Mouse (Mus musculus) hindbrain, embryonic 14.5 days (tissue): ENCODE data around the gene Art4. TPM values are rescaled to one million over a fixed set of nuclear protein-coding genes. Genes with fewer than 3 reads are reported as not detected.

Source experiments
- ATAC-seq: fragments of 200-750 bp; cut with Nextera tagmentation; 2 replicates; pipeline ENCODE4 v1.8.0; 2017; ENCODE audit warnings: moderate number of reproducible peaks, mild to moderate bottlenecking, moderate TSS enrichment, moderate library complexity; ENCODE audit not compliant: low FRiP score
- DNase-seq: peaks from one replicate; pipeline ENCODE4 v3.0.0-alpha.2; 2015; ENCODE audit warnings: low spot score
- H3K27ac ChIP-seq: fragments of 300-500 bp; sonication (generic); 2 replicates; pipeline ENCODE4 v1.5.1; 2014; ENCODE audit warnings: mild to moderate bottlenecking, moderate library complexity
- H3K27me3 ChIP-seq: fragments of 300-500 bp; sonication (generic); 2 replicates; pipeline ENCODE4 v1.6.1; 2014; ENCODE audit warnings: mild to moderate bottlenecking, low read length, mixed read lengths; ENCODE audit not compliant: control insufficient read depth, insufficient read depth
- H3K36me3 ChIP-seq: fragments of 300-500 bp; sonication (generic); replicated peaks from 2 replicates; pipeline ENCODE4 v1.6.1; 2014; ENCODE audit not compliant: control insufficient read depth, insufficient read depth
- H3K4me1 ChIP-seq: fragments of 300-500 bp; sonication (generic); replicated peaks from 2 replicates; pipeline ENCODE4 v1.6.1; 2014; ENCODE audit warnings: antibody characterized with exemption, low read length, mixed read lengths; ENCODE audit not compliant: control insufficient read depth, insufficient read depth
- H3K4me2 ChIP-seq: fragments of 300-500 bp; sonication (generic); replicated peaks from 2 replicates; pipeline ENCODE4 v1.6.1; 2014; ENCODE audit warnings: mild to moderate bottlenecking, moderate library complexity
- H3K4me3 ChIP-seq: fragments of 300-500 bp; sonication (generic); replicated peaks from 2 replicates; pipeline ENCODE4 v1.5.1; 2014; ENCODE audit warnings: mild to moderate bottlenecking, low read length
- H3K9ac ChIP-seq: fragments of 300-500 bp; sonication (generic); 2 replicates; pipeline ENCODE4 v1.6.1; 2014
- H3K9me3 ChIP-seq: fragments of 300-500 bp; sonication (generic); 2 replicates; pipeline ENCODE4 v1.6.1; 2016; ENCODE audit warnings: low read length; ENCODE audit not compliant: control insufficient read depth
- WGBS: fragments of 180-500 bp; shearing (Covaris S2); extraction: QIAGEN DNeasy Blood & Tissue Kit; methylation state at CpG from one replicate; pipeline ENCODE4 v1.1.7; 2014; 5-methylcytosine and 5-hydroxymethylcytosine counted together
- polyA plus RNA-seq: library from polyadenylated mRNA; unstranded; fragments of >200 nt; fragmentation: Nextera tagmentation; extraction: Ambion mirVana; gene quantifications from 2 replicates; pipeline ENCODE4 v1.2.1, GENCODE M21; 2014

Art4 gene
- polyA plus RNA-seq, result 0.10 and 0.21 TPM in 2 replicates

- no peak within 1 kb of the TSS for H3K4me2 ChIP-seq
- H3K27me3 ChIP-seq, result no peaks in the 10 kb centered on the region
- no peak for DNase-seq
- H3K9ac ChIP-seq, result no peak within 1 kb of the TSS
- no peak for ATAC-seq
- WGBS, result 73% methylated on average over 18 of the region's 18 CpGs
- no peaks in the 10 kb centered on the region for H3K4me1 ChIP-seq
- H3K36me3 ChIP-seq, result no peaks in the 10 kb centered on the region
- no peaks in the 10 kb centered on the region for H3K9me3 ChIP-seq
- no peak within 1 kb of the TSS for H3K27ac ChIP-seq
- H3K4me3 ChIP-seq, result no peak within 1 kb of the TSS
Observed at GRCm38 (mm10) chr6:136857186-136857872, at the start of gene Art4. TSS of gene Art4 (minus strand) at chr6:136857733.

- no peak overlapping the region for H3K4me2 ChIP-seq
Observed at GRCm38 (mm10) chr6:136906937-136907293, 49.4 kb upstream of the Art4 start.

GRCm38 (mm10) chr6:136906283-136906936, 48.9 kb upstream of the Art4 start:
- H3K36me3 ChIP-seq, result no peaks in the 10 kb centered on the region
- no peaks in the 10 kb centered on the region for H3K27me3 ChIP-seq
- no peaks in the 10 kb centered on the region for H3K4me1 ChIP-seq
- no peak overlapping the region for H3K4me2 ChIP-seq
- WGBS, result 90% methylated on average over 19 of the region's 19 CpGs
- H3K9ac ChIP-seq, result no peak overlapping the region
- H3K9me3 ChIP-seq, result no peaks in the 10 kb centered on the region
- no peak for ATAC-seq
- no peak overlapping the region for H3K4me3 ChIP-seq
- DNase-seq, result no peak
- H3K27ac ChIP-seq, result no peak overlapping the region

More at GRCm38 (mm10) chr6:136906937-136907293, 49.4 kb upstream of the Art4 start:
- Histone ChIP-seq H3K36me3 (no peaks in the 10 kb centered on the region), H3K27me3 (no peaks in the 10 kb centered on the region), H3K4me1 (no peaks in the 10 kb centered on the region), H3K9me3 (no peaks in the 10 kb centered on the region), H3K27ac (no peak overlapping the region), H3K4me3 (no peak overlapping the region), H3K9ac (no peak overlapping the region)
- WGBS, result 67% methylated on average over 10 of the region's 10 CpGs
- DNase-seq (no peak), ATAC-seq (no peak)

DNA sequence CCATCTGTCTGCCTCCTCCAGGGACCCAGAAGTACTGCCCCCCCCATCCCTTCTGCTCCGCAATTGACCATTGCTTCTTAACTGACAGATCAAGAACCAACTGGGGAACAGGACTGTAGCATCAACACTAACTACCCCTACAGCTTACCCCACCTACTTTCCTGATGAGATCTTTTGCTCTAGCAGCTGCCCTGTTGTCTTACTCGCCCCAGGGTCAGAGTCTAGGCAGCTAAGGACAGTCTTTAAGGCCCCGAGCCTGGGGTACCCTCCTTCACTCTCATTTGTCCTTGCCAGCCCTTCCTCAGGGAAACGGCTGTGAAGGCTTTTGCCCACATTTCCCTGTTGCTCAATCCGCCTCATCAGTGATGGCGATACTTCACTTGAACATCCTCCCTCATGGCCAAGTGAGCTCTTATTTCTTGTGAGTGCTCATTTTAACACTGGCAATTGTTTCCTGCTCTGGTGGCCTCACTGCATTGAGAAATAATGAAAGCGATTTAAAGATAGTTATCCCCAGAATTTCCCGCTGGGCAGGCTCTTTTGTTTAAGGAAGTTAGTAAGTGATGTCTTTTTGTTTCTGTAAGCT, 46.4 kb upstream of the Art4 start:
- no peak overlapping the region for H3K9ac ChIP-seq
- 66% methylated on average over 8 of the region's 8 CpGs for WGBS
- ATAC-seq, result no peak

GRCm38 (mm10) chr6:136902527-136902926, 45.0 kb upstream of the Art4 start:
- ATAC-seq (no peak), DNase-seq (no peak)
- no peaks in the 10 kb centered on the region for H3K27me3 ChIP-seq
- H3K9ac ChIP-seq, result no peak overlapping the region
- H3K4me3 ChIP-seq, result no peak overlapping the region
- H3K4me1 ChIP-seq, result no peaks in the 10 kb centered on the region
- H3K4me2 ChIP-seq, result no peak overlapping the region
- H3K9me3 ChIP-seq, result no peaks in the 10 kb centered on the region
- no peaks in the 10 kb centered on the region for H3K36me3 ChIP-seq
- 91% methylated on average over 9 of the region's 9 CpGs for WGBS
- H3K27ac ChIP-seq, result no peak overlapping the region

More for the DNA sequence above, 46.4 kb upstream of the Art4 start:
- Histone ChIP-seq H3K4me2 (no peak overlapping the region), H3K27ac (no peak overlapping the region), H3K4me3 (no peak overlapping the region), H3K9me3 (no peaks in the 10 kb centered on the region), H3K36me3 (no peaks in the 10 kb centered on the region), H3K4me1 (no peaks in the 10 kb centered on the region), H3K27me3 (no peaks in the 10 kb centered on the region)
- DNase-seq, result no peak

GRCm38 (mm10) chr6:136901010-136901409, 43.5 kb upstream of the Art4 start:
- Histone ChIP-seq H3K27me3 (no peaks in the 10 kb centered on the region), H3K27ac (no peak overlapping the region), H3K36me3 (no peaks in the 10 kb centered on the region), H3K4me1 (no peaks in the 10 kb centered on the region), H3K9ac (no peak overlapping the region), H3K4me2 (no peak overlapping the region), H3K9me3 (no peaks in the 10 kb centered on the region), H3K4me3 (no peak overlapping the region)
- WGBS, result 83% methylated on average over 2 of the region's 2 CpGs
- ATAC-seq (no peak), DNase-seq (no peak)

DNA sequence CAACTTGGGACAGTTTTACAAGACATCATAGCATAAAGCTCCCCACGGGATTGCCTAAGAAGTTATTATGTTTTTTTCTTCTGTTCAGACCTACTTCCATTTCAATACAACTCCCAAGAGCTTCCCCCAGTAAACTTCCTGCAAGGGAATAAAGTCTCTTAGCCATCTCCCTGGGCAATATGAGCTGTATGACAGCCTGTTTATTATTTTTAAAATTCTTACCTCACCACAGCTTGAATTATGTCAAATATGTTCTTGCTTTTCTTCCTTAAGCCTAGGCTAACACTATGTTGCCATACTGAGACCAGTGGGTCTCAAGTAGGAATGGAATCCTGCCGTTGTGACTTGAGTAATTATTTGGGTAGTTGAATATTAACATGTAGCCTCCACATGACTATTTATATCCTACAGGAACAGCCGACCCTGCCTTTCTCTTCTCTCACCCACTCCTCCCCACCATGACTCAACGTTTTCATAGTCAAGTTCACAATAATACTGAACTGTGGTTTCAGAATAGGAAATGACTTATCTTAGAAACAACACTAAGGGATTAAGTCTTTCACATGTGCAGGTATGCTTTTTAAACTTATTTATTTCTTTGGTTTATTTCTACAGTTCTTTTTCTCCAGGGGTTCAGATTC, 43.0 kb upstream of the Art4 start:
- Histone ChIP-seq H3K9ac (no peak overlapping the region), H3K9me3 (no peaks in the 10 kb centered on the region), H3K27me3 (no peaks in the 10 kb centered on the region), H3K4me3 (no peak overlapping the region), H3K4me2 (no peak overlapping the region), H3K4me1 (no peaks in the 10 kb centered on the region), H3K36me3 (no peaks in the 10 kb centered on the region), H3K27ac (no peak overlapping the region)
- WGBS, result 85% methylated on average over 4 of the region's 4 CpGs
- ATAC-seq, result no peak
- no peak for DNase-seq

DNA sequence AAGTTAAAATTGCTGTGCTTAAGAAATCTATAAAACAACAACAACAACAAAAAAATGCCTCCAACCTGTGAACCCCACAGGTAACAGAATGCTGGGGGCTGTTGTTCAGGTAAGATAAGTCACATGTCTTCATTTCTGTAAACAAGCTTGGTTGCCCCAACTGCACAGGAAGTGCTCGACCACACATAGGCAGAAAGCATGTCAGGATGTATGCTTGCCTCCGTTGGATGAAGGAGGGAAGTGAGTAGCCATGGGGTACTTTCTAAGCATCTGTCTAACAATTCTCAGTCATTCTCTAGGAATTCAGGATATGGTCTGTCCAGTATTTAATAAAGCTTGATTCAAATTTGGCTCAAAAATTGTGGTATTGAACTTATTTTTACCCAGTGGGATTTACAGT, 41.4 kb upstream of the Art4 start:
- H3K27ac ChIP-seq, result no peak overlapping the region
- ATAC-seq (no peak), DNase-seq (no peak)
- WGBS, result 84% methylated on average over 2 of the region's 2 CpGs
- no peaks in the 10 kb centered on the region for H3K9me3 ChIP-seq
- no peak overlapping the region for H3K4me2 ChIP-seq
- no peak overlapping the region for H3K4me3 ChIP-seq
- H3K4me1 ChIP-seq, result no peaks in the 10 kb centered on the region
- H3K9ac ChIP-seq, result no peak overlapping the region
- H3K27me3 ChIP-seq, result no peaks in the 10 kb centered on the region
- H3K36me3 ChIP-seq, result no peaks in the 10 kb centered on the region

DNA sequence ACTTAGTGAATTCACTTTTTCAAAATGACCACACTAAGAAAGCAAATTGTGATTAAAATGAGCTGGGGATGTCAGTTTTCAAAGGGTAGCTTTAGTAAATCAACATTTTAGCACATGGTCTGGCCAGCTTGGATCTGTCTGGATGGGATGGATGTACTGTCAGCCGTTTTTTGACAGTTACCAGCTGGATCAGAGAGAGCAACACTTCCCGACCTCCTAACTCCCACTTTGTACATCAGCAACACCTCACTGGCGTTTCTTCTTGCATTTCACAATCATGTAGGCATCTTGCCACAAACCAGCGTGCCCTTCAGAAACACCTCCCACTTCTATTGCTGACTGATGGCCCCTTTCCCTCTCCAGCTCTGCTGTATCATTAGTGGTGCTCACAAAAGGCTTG, 40.7 kb upstream of the Art4 start:
- Histone ChIP-seq H3K27me3 (no peaks in the 10 kb centered on the region), H3K36me3 (no peaks in the 10 kb centered on the region), H3K9me3 (no peaks in the 10 kb centered on the region), H3K9ac (no peak overlapping the region), H3K4me1 (no peaks in the 10 kb centered on the region), H3K27ac (no peak overlapping the region), H3K4me2 (no peak overlapping the region), H3K4me3 (no peak overlapping the region)
- DNase-seq (no peak), ATAC-seq (no peak)
- 72% methylated on average over 4 of the region's 4 CpGs for WGBS
